Mouse (Mus musculus): ENCODE results near the gene A130010J15Rik. TPM values are rescaled to one million over a fixed set of nuclear protein-coding genes. Genes with fewer than 3 reads are reported as not detected.

A130010J15Rik gene
- total RNA-seq, 1 experiment from 2014 or later = 17.6 TPM

DNA sequence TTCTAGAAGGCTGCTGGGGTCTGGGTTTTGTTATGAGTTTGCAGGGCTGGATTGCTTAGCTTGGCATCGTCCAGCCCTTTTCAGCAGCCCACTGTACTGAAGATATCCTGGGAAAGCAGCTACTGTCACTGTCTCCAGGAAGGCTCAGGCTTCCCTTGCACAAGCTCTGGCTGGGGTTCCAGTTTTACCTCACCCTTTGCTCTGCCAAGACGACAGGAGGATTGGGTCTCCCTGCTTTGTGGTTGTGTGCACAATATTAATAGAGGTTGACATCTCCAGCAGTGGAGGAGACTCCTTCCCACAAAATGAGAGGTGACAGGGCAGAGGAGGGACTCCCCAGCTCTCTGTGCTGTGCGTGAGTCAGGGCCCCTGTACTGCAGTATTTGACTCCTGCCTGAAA lies 18.6 kb upstream of the A130010J15Rik start:
- no peak for ATAC-seq (replicated peaks in 1 of 2; ENCODE audit: insufficient read depth in 1 of 2, low FRiP score in 2 of 2, low TSS enrichment in 1 of 2, low read depth in 1 of 2, poor library complexity in 2 of 2, severe bottlenecking in 2 of 2)

DNA sequence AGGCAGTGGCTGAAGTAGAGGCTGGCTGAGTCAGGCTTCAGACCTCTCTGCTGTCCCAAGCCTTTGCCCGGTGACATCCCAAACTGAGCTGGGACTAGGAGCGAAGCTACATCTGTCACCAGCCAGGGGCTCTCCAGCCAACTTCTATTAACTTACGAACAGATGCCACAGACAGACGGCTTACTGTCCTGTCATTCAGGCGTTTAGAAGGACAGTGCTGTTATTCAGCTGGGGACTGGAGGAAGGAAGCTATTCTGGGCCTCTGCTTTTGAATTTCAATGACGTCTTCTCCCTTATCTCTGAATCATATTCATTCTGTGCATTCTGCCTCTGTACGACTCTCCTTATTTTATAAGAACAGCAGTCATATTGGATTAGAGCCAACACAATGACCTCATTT lies 16.7 kb upstream of the A130010J15Rik start:
- ATAC-seq (replicated peaks in 1 of 2; ENCODE audit: insufficient read depth in 1 of 2, low FRiP score in 2 of 2, low TSS enrichment in 1 of 2, low read depth in 1 of 2, poor library complexity in 2 of 2, severe bottlenecking in 2 of 2) = no peak

DNA sequence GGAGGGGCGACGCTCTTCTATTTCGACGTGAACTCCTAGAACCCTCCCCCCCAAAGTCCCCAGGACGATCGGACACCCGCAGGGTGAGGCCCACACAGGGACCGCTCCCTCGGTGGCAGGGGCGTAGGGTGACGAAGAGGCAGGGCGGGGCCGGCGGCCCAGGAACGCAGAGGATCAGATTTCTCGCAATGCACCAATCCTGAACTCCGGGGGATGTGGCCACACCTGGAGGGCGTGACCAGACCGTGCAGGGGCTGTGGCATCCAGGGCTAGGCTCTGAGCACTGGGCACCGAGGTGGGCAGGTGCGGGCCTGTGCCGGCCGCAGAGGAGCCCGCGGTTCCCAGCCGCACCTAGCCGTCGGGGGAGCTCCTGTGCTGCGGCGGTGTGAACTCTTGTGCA lies 15.0 kb upstream of the A130010J15Rik start, which contains the start of gene Irf6:
Irf6 (plus strand) TSS at position 240 of the 400 bp plus-strand sequence.
- peak; percentile 90 to 91 for ATAC-seq (replicated peaks in 1 of 2; ENCODE audit: insufficient read depth in 1 of 2, low FRiP score in 2 of 2, low TSS enrichment in 1 of 2, low read depth in 1 of 2, poor library complexity in 2 of 2, severe bottlenecking in 2 of 2)

DNA sequence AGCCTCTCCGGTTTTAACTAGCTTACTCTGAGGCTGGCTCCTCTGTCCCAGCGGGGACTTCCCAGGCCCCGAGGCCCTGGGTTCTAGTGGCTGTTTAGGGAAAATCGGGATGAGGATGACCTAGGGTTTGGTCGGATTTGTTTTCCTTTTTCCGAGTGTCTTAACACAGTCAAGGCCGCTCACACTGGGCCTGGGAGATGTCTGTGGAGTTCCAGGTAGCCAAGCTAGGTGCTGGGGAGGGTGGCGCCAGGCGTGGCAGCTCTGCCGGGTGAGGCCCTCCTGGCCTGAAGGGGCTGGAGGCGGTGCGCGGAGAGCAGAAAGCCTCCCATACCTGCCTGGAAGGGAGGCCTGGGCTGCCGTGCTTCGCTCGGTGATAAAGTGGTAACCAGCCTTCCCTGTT lies 14.3 kb upstream of the A130010J15Rik start:
- ATAC-seq (replicated peaks in 1 of 2; ENCODE audit: insufficient read depth in 1 of 2, low FRiP score in 2 of 2, low TSS enrichment in 1 of 2, low read depth in 1 of 2, poor library complexity in 2 of 2, severe bottlenecking in 2 of 2) = no peak

DNA sequence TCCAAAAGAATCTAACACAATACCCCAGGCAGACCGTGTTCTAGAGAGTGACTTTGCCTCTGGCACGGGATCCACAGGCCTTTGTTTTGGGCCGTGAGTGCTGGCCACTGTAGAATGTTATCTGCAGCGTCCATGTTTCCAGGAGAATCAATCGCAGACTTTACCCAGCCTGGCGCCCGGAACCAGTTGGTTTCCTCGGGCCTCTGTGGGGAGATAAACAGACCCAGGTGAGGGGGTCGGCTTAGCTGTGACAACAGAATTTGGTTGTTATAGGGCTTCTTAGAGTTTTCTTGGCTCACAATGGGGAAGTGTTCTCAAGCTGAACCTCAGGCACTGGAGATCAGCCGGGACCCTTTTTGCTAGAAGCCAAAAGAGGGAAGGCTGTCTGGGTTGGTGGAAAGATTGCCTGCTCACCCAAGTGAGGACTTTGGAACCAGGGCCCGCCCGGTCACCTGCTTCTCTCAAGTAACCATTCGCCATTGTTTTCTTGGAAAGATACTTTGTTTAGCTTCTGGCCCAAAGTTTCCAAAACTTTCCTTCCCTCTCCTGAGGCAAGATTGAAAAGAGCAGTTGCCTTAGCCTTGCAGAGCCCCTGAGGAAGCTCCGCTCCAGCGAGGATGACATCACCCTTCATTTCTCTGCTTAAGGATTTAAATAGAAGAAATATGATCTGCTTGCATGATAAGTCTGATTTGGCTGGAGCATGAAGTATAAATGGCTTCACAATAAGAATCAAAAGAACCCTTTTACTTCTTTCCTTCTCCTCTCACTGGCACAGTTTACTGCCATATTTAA lies 11.3 kb upstream of the A130010J15Rik start:
- peak; percentile 29 to 46 for ATAC-seq (replicated peaks in 1 of 2; ENCODE audit: insufficient read depth in 1 of 2, low FRiP score in 2 of 2, low TSS enrichment in 1 of 2, low read depth in 1 of 2, poor library complexity in 2 of 2, severe bottlenecking in 2 of 2)

DNA sequence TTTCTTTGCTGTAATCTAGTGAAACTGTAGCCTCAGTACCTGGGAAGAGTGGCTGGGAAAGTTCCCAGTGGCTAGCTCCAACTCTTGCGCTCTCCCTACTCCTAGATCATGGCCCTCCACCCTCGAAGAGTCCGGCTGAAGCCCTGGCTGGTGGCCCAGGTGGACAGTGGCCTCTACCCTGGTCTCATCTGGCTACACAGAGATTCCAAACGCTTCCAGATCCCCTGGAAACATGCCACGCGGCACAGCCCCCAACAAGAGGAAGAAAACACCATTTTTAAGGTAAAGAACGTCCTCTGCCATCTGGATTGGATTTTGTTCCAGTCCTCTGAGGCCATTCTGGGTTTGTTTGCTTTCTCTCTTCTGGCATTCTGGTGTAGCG lies 10.7 kb upstream of the A130010J15Rik start:
- no peak for ATAC-seq (replicated peaks in 1 of 2; ENCODE audit: insufficient read depth in 1 of 2, low FRiP score in 2 of 2, low TSS enrichment in 1 of 2, low read depth in 1 of 2, poor library complexity in 2 of 2, severe bottlenecking in 2 of 2)

DNA sequence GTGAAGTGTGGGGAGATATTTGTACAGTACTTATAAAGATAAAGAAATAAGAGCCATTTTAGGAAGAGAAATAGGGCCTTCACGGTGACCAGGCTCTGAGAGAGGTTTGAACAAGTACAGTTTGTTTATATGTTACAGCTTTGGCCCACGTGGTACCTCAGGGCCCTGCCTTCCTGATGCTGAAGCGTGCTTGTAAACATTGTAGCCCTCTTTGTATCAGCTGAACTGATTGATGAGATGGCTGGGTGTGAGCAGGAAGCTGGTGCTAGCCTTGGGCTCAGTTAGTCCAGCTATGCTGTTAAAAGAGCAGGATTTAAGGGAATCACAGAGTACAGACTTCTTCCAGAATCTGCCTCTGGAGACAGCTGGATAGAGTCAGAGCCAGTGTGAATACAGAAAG lies 8.7 kb upstream of the A130010J15Rik start:
- ATAC-seq (replicated peaks in 1 of 2; ENCODE audit: insufficient read depth in 1 of 2, low FRiP score in 2 of 2, low TSS enrichment in 1 of 2, low read depth in 1 of 2, poor library complexity in 2 of 2, severe bottlenecking in 2 of 2) = no peak

DNA sequence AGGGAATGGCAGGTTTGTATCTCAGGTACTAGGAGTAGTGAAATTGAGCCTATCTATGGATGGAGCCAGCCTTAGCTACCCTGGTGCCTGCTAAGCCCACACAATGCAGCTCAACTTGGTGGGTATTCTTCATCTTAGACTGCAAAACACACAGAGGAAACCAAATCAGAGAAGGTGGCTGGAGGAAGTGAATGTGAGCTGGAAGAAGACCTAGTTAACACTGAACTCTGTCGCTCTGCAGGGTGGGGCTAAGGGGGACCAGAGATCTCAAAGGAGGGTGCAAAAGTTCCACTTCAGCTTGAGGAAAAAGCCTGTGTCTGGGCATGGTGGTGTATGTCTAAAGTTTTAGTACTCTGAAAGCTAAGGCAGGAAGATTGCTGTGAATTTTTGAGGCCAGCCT lies 8.2 kb upstream of the A130010J15Rik start:
- no peak for ATAC-seq (replicated peaks in 1 of 2; ENCODE audit: insufficient read depth in 1 of 2, low FRiP score in 2 of 2, low TSS enrichment in 1 of 2, low read depth in 1 of 2, poor library complexity in 2 of 2, severe bottlenecking in 2 of 2)

DNA sequence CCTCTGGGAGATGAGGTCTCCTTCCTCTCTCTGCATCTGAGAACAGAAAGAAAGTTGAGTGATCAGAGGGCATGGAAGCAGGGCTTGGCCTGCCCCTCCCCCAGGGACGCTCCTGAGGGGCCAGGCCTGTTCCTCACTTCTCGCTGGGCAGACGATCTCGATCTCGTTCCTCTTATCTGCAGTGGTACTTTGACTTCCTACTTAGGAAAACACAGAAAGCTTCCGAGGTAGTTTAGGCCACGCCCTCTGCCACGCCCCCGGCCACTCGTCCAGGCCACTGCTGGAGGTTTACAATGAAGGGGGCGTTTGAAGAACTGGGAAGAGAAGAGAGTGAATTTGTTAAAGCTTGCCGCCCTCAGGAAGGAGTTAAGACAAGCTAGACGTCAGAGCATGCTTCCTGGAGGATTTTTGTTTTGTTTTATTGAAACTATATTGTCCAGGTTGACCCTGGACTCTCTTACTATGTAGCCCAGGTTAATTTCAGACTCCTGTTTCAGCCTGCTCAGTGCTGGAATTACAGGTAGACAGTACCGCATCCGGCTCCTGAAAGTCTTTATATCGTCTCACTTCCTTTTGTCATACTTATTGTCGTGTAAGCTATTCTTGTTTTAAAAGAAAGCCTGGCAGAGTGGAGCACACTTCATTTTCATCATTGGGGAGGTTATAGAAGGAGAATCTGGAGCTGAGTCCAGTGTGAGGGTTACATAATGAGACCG lies 7.4 kb upstream of the A130010J15Rik start:
- ATAC-seq (replicated peaks in 1 of 2; ENCODE audit: insufficient read depth in 1 of 2, low FRiP score in 2 of 2, low TSS enrichment in 1 of 2, low read depth in 1 of 2, poor library complexity in 2 of 2, severe bottlenecking in 2 of 2) = peak; percentile 79 to 86

DNA sequence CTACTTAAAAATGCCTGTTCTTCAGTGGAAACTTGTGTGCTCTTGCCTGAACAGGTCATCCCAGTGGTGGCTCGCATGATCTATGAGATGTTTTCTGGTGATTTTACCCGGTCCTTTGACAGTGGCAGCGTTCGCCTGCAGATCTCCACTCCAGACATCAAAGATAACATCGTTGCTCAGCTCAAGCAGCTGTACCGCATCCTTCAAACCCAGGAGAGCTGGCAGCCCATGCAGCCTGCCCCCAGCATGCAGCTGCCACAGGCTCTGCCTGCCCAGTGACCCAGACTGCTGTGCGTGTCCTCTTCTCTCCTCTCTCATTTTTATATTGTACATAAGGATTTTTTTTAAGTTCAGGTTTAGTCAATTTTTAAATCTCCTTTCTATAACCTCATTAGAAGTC lies 1.4 kb downstream of the A130010J15Rik start:
- ATAC-seq (replicated peaks in 1 of 2; ENCODE audit: insufficient read depth in 1 of 2, low FRiP score in 2 of 2, low TSS enrichment in 1 of 2, low read depth in 1 of 2, poor library complexity in 2 of 2, severe bottlenecking in 2 of 2) = no peak

DNA sequence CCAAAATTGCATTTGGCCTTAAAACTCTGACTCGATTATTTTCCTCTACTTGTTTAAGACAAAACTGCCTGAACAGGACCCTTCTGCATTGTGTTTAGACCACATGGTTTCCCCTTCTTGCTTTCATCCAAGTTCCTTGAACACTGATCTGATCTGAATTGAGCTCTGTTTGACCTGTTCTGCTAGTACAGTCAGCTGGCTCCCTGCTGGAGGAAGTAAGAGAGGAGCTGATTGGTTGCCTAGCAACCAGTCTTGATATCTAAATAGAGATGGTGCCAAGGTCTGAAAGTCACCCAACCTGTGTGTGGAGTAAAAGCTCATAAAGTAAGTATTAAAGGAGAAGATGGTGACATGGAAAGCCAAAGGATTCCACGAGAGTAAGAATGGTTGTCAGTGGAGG lies 2.0 kb downstream of the A130010J15Rik start:
- peak in 1 of 2 experiments; percentile 12; a peak in 1 of 4 replicates for ATAC-seq (replicated peaks in 1 of 2; ENCODE audit: insufficient read depth in 1 of 2, low FRiP score in 2 of 2, low TSS enrichment in 1 of 2, low read depth in 1 of 2, poor library complexity in 2 of 2, severe bottlenecking in 2 of 2)

DNA sequence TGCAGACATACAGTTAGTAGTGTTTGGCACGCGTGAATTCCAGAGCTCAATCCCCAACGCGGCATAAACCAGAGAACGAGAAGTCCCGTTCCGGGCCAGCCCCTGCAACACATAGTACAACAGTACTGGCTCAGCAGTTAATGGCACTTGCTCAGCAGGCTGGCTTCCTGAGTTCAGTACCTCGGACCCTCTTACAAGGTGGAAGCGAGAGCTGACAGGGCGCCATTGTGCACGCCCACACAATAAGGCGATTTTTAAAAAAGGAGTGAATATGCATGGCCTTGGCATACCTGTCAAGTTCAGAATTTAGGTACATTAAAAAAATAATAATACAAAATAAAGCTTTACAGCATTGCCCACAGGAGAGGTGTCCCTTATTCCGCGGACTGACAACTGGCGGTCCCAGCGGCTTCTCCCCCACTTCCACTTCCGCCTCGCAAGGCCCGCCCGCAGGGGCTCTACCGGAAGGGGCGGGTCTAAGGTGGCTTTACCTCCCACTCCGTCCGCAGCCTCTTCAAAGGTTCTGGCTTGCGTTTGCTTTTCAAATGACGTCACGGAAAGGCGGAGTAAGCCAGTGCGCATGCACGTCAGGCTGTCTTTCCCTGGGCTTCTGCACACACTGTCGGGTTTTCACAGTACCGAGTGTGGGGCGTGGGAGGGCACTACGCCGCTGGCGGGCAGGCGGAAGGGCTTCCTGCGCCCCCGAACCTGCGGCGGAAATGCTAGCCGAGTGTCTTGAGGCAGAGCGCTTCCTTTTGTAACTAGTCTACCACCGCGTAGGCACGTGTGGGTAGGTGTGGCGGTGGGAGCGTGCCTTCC lies 5.4 kb downstream of the A130010J15Rik start:
- ATAC-seq (replicated peaks in 1 of 2; ENCODE audit: insufficient read depth in 1 of 2, low FRiP score in 2 of 2, low TSS enrichment in 1 of 2, low read depth in 1 of 2, poor library complexity in 2 of 2, severe bottlenecking in 2 of 2) = peak; percentile 92 to 94

DNA sequence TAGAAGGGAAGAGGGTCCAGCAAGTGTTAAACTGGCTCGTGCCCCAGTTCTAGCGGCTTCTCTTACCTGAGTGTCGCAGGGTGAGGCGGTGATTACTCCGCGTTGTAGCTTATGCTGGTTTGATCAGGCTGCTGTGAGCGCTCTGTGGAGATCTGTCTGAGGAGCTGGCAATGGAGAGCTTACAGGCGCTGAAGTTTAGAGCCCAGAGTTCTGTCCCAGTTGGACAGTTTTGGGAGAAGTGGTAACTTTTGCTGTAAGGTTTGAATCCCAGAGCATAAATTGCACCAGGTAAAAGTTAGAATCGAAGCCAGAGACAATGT lies 5.9 kb downstream of the A130010J15Rik start:
- ATAC-seq (replicated peaks in 1 of 2; ENCODE audit: insufficient read depth in 1 of 2, low FRiP score in 2 of 2, low TSS enrichment in 1 of 2, low read depth in 1 of 2, poor library complexity in 2 of 2, severe bottlenecking in 2 of 2) = no peak

DNA sequence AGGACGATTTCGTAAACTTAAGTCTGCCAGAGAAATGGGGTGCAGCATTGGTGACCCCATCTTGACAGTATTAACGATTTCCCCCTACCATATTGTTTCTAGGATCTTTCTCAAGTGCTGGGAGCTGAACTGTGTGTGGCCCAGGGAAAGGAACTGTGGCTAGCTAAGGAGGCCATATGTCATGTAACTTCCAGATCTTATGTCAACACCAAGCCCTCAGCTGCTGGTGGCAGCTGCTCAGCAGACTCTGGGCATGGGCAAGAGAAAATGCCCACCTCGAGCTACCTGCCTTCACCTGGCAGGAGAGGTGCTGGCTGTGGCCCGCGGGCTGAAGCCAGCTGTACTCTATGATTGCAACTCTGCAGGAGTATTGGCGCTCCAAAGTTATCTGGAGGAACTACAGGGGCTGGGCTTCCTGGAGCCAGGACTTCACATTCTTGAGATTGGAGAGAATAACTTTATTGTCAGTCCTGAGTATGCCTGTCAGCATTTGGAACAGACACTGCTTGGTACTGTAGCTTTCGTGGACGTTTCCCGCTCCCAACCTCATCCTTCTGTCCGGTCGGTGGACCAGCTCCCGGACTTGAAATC lies 6.4 kb downstream of the A130010J15Rik start:
- ATAC-seq (replicated peaks in 1 of 2; ENCODE audit: insufficient read depth in 1 of 2, low FRiP score in 2 of 2, low TSS enrichment in 1 of 2, low read depth in 1 of 2, poor library complexity in 2 of 2, severe bottlenecking in 2 of 2) = no peak

DNA sequence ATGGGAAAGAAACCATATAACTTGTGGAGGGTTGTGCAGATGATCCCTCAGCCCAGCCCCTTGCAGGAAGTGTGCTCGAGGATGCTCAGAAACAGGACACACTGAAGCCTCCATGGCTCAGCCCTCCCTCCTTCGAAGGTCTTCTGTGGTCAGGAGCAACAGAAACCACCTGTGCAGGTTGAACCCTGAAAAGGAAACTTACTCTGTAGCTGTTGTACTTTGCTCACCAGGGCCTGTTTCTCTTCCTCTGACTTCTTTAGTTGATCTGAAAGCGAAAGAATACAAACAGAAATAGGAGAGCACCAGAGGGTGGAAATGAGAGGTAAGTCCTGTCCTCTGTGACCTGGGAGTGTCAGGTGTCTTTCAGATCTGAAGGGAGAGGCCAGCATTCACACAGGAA lies 13.3 kb downstream of the A130010J15Rik start:
- ATAC-seq (replicated peaks in 1 of 2; ENCODE audit: insufficient read depth in 1 of 2, low FRiP score in 2 of 2, low TSS enrichment in 1 of 2, low read depth in 1 of 2, poor library complexity in 2 of 2, severe bottlenecking in 2 of 2) = no peak

DNA sequence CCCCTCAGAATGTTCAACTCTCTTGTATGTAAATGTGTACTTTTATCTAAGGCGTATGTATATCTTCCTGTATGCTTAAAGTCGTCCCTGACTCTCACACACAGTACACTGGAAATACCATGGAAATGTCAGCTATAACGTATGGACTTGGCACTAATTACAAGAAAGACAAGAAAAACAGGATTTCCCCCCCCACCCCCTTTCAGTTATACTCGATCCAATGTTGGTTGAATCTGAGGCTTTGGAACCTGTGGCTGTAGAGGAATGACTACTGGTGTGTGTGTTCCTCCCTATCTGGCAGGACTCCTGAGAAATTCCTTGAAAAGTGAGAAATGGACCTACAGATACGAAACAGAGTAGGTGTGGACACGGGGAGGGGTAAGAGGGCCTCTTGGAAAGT lies 20.4 kb downstream of the A130010J15Rik start:
- no peak for ATAC-seq (replicated peaks in 1 of 2; ENCODE audit: insufficient read depth in 1 of 2, low FRiP score in 2 of 2, low TSS enrichment in 1 of 2, low read depth in 1 of 2, poor library complexity in 2 of 2, severe bottlenecking in 2 of 2)

DNA sequence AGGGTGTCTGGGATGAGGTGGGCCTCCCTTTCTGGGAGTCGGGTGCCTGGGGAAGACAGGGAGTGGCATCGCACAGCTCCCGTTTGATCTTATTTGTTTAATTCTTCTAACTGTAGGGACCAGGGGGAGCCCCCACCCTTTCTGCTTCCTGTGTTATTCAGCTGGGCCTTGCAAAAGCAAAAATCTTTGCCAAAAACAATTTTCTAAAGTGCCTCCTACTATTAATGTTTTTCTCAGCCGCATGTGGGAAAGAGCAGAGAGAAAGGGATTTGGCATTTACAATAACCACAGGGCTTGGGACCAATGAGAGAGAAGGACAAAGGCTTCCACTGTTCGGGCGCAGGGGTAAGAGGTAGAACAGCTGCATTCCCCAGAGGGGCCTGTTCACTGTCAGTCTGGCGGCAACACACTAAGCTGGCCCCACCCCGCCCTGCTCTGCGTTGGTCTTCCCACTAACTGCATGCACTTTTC lies 21.3 kb downstream of the A130010J15Rik start:
- ATAC-seq (replicated peaks in 1 of 2; ENCODE audit: insufficient read depth in 1 of 2, low FRiP score in 2 of 2, low TSS enrichment in 1 of 2, low read depth in 1 of 2, poor library complexity in 2 of 2, severe bottlenecking in 2 of 2) = no peak

DNA sequence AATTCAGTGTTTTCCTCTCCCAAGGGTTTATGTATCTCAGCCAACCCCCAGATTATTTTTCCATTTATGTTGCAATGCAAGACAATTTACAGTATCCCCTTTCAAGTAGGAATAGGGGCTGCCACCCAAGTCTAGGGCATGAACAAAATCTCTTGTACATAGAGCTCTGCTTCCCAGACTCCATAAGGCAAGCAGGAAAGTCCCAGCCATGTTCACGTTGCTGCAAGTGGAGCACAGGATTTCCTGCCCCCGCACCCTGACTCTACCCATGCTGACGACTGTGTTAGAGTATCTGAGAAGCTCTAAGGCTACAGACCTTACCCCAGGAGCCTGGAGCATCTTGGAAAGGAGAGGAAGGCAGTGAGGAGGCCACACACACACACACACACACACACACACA lies 21.9 kb downstream of the A130010J15Rik start:
- ATAC-seq (replicated peaks in 1 of 2; ENCODE audit: insufficient read depth in 1 of 2, low FRiP score in 2 of 2, low TSS enrichment in 1 of 2, low read depth in 1 of 2, poor library complexity in 2 of 2, severe bottlenecking in 2 of 2) = no peak
